ENCODE assay signal across 9 mouse cellular contexts in genomic region chr5:36835933-36836332, GRCm38 (mm10). TPM values are rescaled to one million over a fixed set of nuclear protein-coding genes. Genes with fewer than 3 reads are reported as not detected.
DNase-seq lines count a peak whose midpoint lies in the region; ATAC-seq lines count a peak whose summit lies in the region.
"Had no signal": no experiment of that assay in that cellular context is flagged by ENCODE, and none has a peak within 500 bp of the region (broad histone marks: within the 10 kb centered on the region; RNA-seq: fewer than 3 reads in every experiment).

No protein-coding gene starts in this region.

- H3K36me3 ChIP-seq in forebrain, embryonic 10.5 days (replicated peaks): no peaks in the 10 kb centered on the region
- H3K36me3 ChIP-seq in forebrain, embryonic 12.5 days (replicated peaks): no peaks in the 10 kb centered on the region
- H3K36me3 ChIP-seq in midbrain, embryonic 11.5 days (ENCODE audit: control insufficient read depth, insufficient read depth, low read length): no peaks in the 10 kb centered on the region
- H3K36me3 ChIP-seq: lung, embryonic 15.5 days had no signal

- H3K27ac ChIP-seq in forebrain, embryonic 10.5 days: no peak overlapping the region
- no peak overlapping the region for H3K27ac ChIP-seq in forebrain, embryonic 12.5 days
- H3K27ac ChIP-seq in midbrain, embryonic 11.5 days (ENCODE audit: low read depth, low read length): no peak overlapping the region
- H3K27ac ChIP-seq: lung, embryonic 15.5 days had no signal

- no peak overlapping the region for H3K4me2 ChIP-seq in forebrain, embryonic 12.5 days
- no peak overlapping the region for H3K4me2 ChIP-seq in midbrain, embryonic 11.5 days
- H3K4me2 ChIP-seq: lung, embryonic 15.5 days had no signal

- no peak overlapping the region for H3K4me3 ChIP-seq in forebrain, embryonic 10.5 days
- no peak overlapping the region for H3K4me3 ChIP-seq in forebrain, embryonic 12.5 days (replicated peaks)
- H3K4me3 ChIP-seq in midbrain, embryonic 11.5 days (ENCODE audit: low read depth, low read length): no peak overlapping the region
- H3K4me3 ChIP-seq: lung, embryonic 15.5 days had no signal

- DNase-seq in forebrain, embryonic 10.5 days (ENCODE audit: extremely low spot score, low spot score): peak; percentile 77
- peak; percentile 89 for DNase-seq in NIH3T3 (ENCODE audit: low read depth)
- peak; percentile 95 to 96 for DNase-seq in cerebellum, postnatal 10 days
- peak; percentile 80 to 89 for DNase-seq in frontal cortex, postnatal 36 days (ENCODE audit: low spot score in 2 of 2)
- DNase-seq in left cerebral cortex, adult 11 months (ENCODE audit: low spot score): peak; percentile 69
- peak; percentile 98 for DNase-seq in midbrain, embryonic 11.5 days (ENCODE audit: low spot score, missing footprints)
- DNase-seq in right cerebral cortex, postnatal 4 days: peak; percentile 94

- peaks cover 2% of the 10 kb centered on the region; the same call in 1 of the 2 replicates for H3K4me1 ChIP-seq in forebrain, embryonic 10.5 days
- H3K4me1 ChIP-seq in forebrain, embryonic 12.5 days: peaks cover 4% of the 10 kb centered on the region; the same call in 1 of the 2 replicates
- no peaks in the 10 kb centered on the region for H3K4me1 ChIP-seq in midbrain, embryonic 11.5 days (ENCODE audit: control insufficient read depth, insufficient read depth, low read length)

- no peaks in the 10 kb centered on the region for H3K9me3 ChIP-seq in forebrain, embryonic 10.5 days
- no peaks in the 10 kb centered on the region for H3K9me3 ChIP-seq in forebrain, embryonic 12.5 days
- no peaks in the 10 kb centered on the region for H3K9me3 ChIP-seq in midbrain, embryonic 11.5 days (ENCODE audit: control insufficient read depth, low read length)
- H3K9me3 ChIP-seq: lung, embryonic 15.5 days had no signal

- no peak overlapping the region for H3K9ac ChIP-seq in forebrain, embryonic 12.5 days
- no peak overlapping the region for H3K9ac ChIP-seq in midbrain, embryonic 11.5 days (ENCODE audit: low read length)
- H3K9ac ChIP-seq: lung, embryonic 15.5 days had no signal

- no peaks in the 10 kb centered on the region for H3K27me3 ChIP-seq in forebrain, embryonic 10.5 days (ENCODE audit: poor library complexity, severe bottlenecking)
- no peaks in the 10 kb centered on the region for H3K27me3 ChIP-seq in forebrain, embryonic 12.5 days
- no peaks in the 10 kb centered on the region for H3K27me3 ChIP-seq in midbrain, embryonic 11.5 days (ENCODE audit: control insufficient read depth, insufficient read depth, low read length)
- H3K27me3 ChIP-seq: lung, embryonic 15.5 days had no signal

- no peak for ATAC-seq in forebrain, embryonic 12.5 days (ENCODE audit: low FRiP score)
- no peak for ATAC-seq in midbrain, embryonic 11.5 days (ENCODE audit: low FRiP score)

- 2% methylated on average over 6 of the region's 6 CpGs for WGBS in forebrain, embryonic 10.5 days
- WGBS in forebrain, embryonic 12.5 days: 3% methylated on average over 6 of the region's 6 CpGs
- 2% methylated on average over 6 of the region's 6 CpGs for WGBS in midbrain, embryonic 11.5 days

RNA-seq across cellular contexts. Expression of gene Man2b2, which starts 5.5 kb away (rescaled TPM):
- polyA plus RNA-seq in forebrain, embryonic 10.5 days (2016; fragmentation: Nextera tagmentation; extraction: Ambion mirVana): 12.3 and 13.0 TPM in 2 replicates
- 9.5 and 9.9 TPM in 2 replicates for polyA plus RNA-seq in forebrain, embryonic 12.5 days (2016; fragmentation: Nextera tagmentation; extraction: Ambion mirVana)
- 11.9 and 12.4 TPM in 2 replicates for polyA plus RNA-seq in midbrain, embryonic 11.5 days (2014; fragmentation: Nextera tagmentation; extraction: Ambion mirVana)

RNA-seq across cellular contexts. Expression of gene Ppp2r2c, which starts 32.4 kb away (rescaled TPM):
- polyA plus RNA-seq in forebrain, embryonic 10.5 days (2016; fragmentation: Nextera tagmentation; extraction: Ambion mirVana): 0.68 and 0.78 TPM in 2 replicates
- 3.8 and 4.8 TPM in 2 replicates for polyA plus RNA-seq in forebrain, embryonic 12.5 days (2016; fragmentation: Nextera tagmentation; extraction: Ambion mirVana)
- polyA plus RNA-seq in midbrain, embryonic 11.5 days (2014; fragmentation: Nextera tagmentation; extraction: Ambion mirVana): 1.2 TPM in 2 replicates

RNA-seq across cellular contexts. Expression of gene Mrfap1, which starts 39.4 kb away (rescaled TPM):
- polyA plus RNA-seq in forebrain, embryonic 10.5 days (2016; fragmentation: Nextera tagmentation; extraction: Ambion mirVana): 435 and 463 TPM in 2 replicates
- polyA plus RNA-seq in forebrain, embryonic 12.5 days (2016; fragmentation: Nextera tagmentation; extraction: Ambion mirVana): 485 and 504 TPM in 2 replicates
- 615 and 623 TPM in 2 replicates for polyA plus RNA-seq in midbrain, embryonic 11.5 days (2014; fragmentation: Nextera tagmentation; extraction: Ambion mirVana)
